Mouse (Mus musculus) thymus, adult 2 months (tissue): Measurements from ENCODE around the gene Plekha5. TPM values are rescaled to one million over a fixed set of nuclear protein-coding genes. Genes with fewer than 3 reads are reported as not detected.
"Not testable (repeated sequence)": the region's sequence is repeated elsewhere in the genome, so short reads cannot be mapped to it uniquely, and the experiment has no call there.

Experiments used
- DNase-seq: peaks from one replicate; pipeline ENCODE4 v3.0.0; 2021
- H3K27ac ChIP-seq: fragments of 200-500 bp; 2 replicates; pipeline ENCODE4 v1.5.1; 2012; ENCODE audit warnings: low read length, control low read depth; ENCODE audit not compliant: control insufficient read depth, insufficient read depth
- H3K27me3 ChIP-seq: fragments of 200-500 bp; 2 replicates; pipeline ENCODE4 v1.6.1; 2012; ENCODE audit warnings: mild to moderate bottlenecking, low read length, moderate library complexity, mixed read lengths; ENCODE audit not compliant: control insufficient read depth, insufficient read depth
- H3K36me3 ChIP-seq: fragments of 200-500 bp; 2 replicates; pipeline ENCODE4 v1.6.1; 2012; ENCODE audit warnings: mild to moderate bottlenecking, low read length, moderate library complexity; ENCODE audit not compliant: control insufficient read depth, insufficient read depth
- H3K4me1 ChIP-seq: fragments of 200-500 bp; replicated peaks from 2 replicates; pipeline ENCODE4 v1.6.1; 2012; ENCODE audit warnings: low read length; ENCODE audit not compliant: control insufficient read depth, insufficient read depth
- H3K4me3 ChIP-seq: fragments of 200-500 bp; 2 replicates; pipeline ENCODE4 v1.5.1; 2012; ENCODE audit warnings: mild to moderate bottlenecking, low read length, control low read depth, moderate library complexity; ENCODE audit not compliant: control insufficient read depth, insufficient read depth
- CTCF ChIP-seq: fragments of 200-500 bp; IDR thresholded peaks from 2 replicates; pipeline ENCODE4 v1.5.1; 2012; ENCODE audit warnings: mild to moderate bottlenecking, control low read depth, low read length, moderate library complexity, borderline replicate concordance; ENCODE audit not compliant: control insufficient read depth, poor library complexity, insufficient read depth; ENCODE audit errors: extremely low read depth
- POLR2A ChIP-seq: fragments of 200-500 bp; IDR thresholded peaks from 2 replicates; pipeline ENCODE4 v1.6.1; 2012; ENCODE audit warnings: mild to moderate bottlenecking, low read length, control low read depth, moderate library complexity; ENCODE audit not compliant: control insufficient read depth, poor library complexity, insufficient read depth; ENCODE audit errors: extremely low read depth
- WGBS: fragments of 180-500 bp; shearing (Covaris S2); methylation state at CpG from one replicate; pipeline ENCODE4 v1.1.7; 2018; 5-methylcytosine and 5-hydroxymethylcytosine counted together
- polyA plus RNA-seq: library from polyadenylated mRNA; depleted of rRNA; stranded (reverse); fragments of >200 nt; gene quantifications from 2 replicates; pipeline ENCODE4 v1.2.3, GENCODE M21; 2012

Gene Plekha5
- polyA plus RNA-seq, 1 experiment = 25.5 TPM

- Histone ChIP-seq H3K36me3 (no peaks in the 10 kb centered on the region), H3K4me3 (no peak overlapping the region), H3K27ac (no peak overlapping the region), H3K4me1 (peaks cover 3% of the 10 kb centered on the region), H3K27me3 (no peaks in the 10 kb centered on the region)
- TF ChIP-seq POLR2A (no peak), CTCF (no peak)
- no peak for DNase-seq
- WGBS = 89% methylated on average over 10 of the region's 10 CpGs
Observed at GRCm38 (mm10) chr6:140519488-140520159, 95.8 kb downstream of the Plekha5 start.

- Histone ChIP-seq H3K4me1 (no peaks in the 10 kb centered on the region; the same call in 1 of the 2 replicates), H3K27me3 (no peaks in the 10 kb centered on the region), H3K36me3 (no peaks in the 10 kb centered on the region), H3K27ac (no peak overlapping the region), H3K4me3 (no peak overlapping the region)
- 91% methylated on average over 6 of the region's 6 CpGs for WGBS
- TF ChIP-seq CTCF = no peak
- no peak for TF ChIP-seq POLR2A
- no peak for DNase-seq
Observed at GRCm38 (mm10) chr6:140520961-140521360, 97.1 kb downstream of the Plekha5 start.

- no peaks in the 10 kb centered on the region; the same call in 1 of the 2 replicates for H3K4me1 ChIP-seq
- H3K36me3 ChIP-seq = no peaks in the 10 kb centered on the region
- H3K4me3 ChIP-seq = no peak overlapping the region
- no peak overlapping the region for H3K27ac ChIP-seq
- DNase-seq = no peak
- WGBS = 94% methylated on average over 5 of the region's 5 CpGs
- no peak for TF ChIP-seq CTCF
- TF ChIP-seq POLR2A = no peak
- no peaks in the 10 kb centered on the region for H3K27me3 ChIP-seq
Observed at GRCm38 (mm10) chr6:140521832-140522231, 98.0 kb downstream of the Plekha5 start.

GRCm38 (mm10) chr6:140523600-140523999, 99.7 kb downstream of the Plekha5 start:
- 73% methylated on average over 4 of the region's 4 CpGs for WGBS
- DNase-seq = no peak
- Histone ChIP-seq H3K36me3 (no peaks in the 10 kb centered on the region), H3K4me1 (no peaks in the 10 kb centered on the region; the same call in 1 of the 2 replicates), H3K27ac (no peak overlapping the region), H3K27me3 (no peaks in the 10 kb centered on the region), H3K4me3 (no peak overlapping the region)
- TF ChIP-seq POLR2A (no peak), CTCF (no peak)

- Histone ChIP-seq H3K4me1 (no peaks in the 10 kb centered on the region), H3K27ac (no peak overlapping the region), H3K4me3 (no peak overlapping the region), H3K27me3 (no peaks in the 10 kb centered on the region), H3K36me3 (no peaks in the 10 kb centered on the region)
- WGBS = 90% methylated on average over 6 of the region's 6 CpGs
- TF ChIP-seq CTCF (no peak), POLR2A (no peak)
- no peak for DNase-seq
Observed at GRCm38 (mm10) chr6:140528414-140528813, 104.6 kb downstream of the Plekha5 start.

- H3K36me3 ChIP-seq, H3K27me3 ChIP-seq, DNase-seq, H3K4me3 ChIP-seq, H3K4me1 ChIP-seq, H3K27ac ChIP-seq: not testable (repeated sequence)
- WGBS = 97% methylated on average over 1 of the region's 1 CpGs
Observed at GRCm38 (mm10) chr6:140532858-140533257, 109.0 kb downstream of the Plekha5 start.

- 98% methylated on average over 5 of the region's 5 CpGs for WGBS
- Histone ChIP-seq H3K4me3 (no peak overlapping the region), H3K27ac (no peak overlapping the region), H3K27me3 (no peaks in the 10 kb centered on the region), H3K36me3 (no peaks in the 10 kb centered on the region), H3K4me1 (no peaks in the 10 kb centered on the region)
- no peak for DNase-seq
- TF ChIP-seq POLR2A (no peak), CTCF (no peak)
Observed at GRCm38 (mm10) chr6:140533606-140534005, 109.8 kb downstream of the Plekha5 start.
